In genomic region chr8:47482354-47483071, GRCm38 (mm10) we compare ENCODE assay signal across 12 mouse cellular contexts. TPM values are rescaled to one million over a fixed set of nuclear protein-coding genes. Genes with fewer than 3 reads are reported as not detected.
DNase-seq lines count a peak whose midpoint lies in the region; ATAC-seq and TF ChIP-seq lines count a peak whose summit lies in the region.
"Had no signal": no experiment of that assay in that cellular context is flagged by ENCODE, and none has a peak within 500 bp of the region (broad histone marks: within the 10 kb centered on the region; RNA-seq: fewer than 3 reads in every experiment).

No protein-coding gene starts in this region.

- no peak overlapping the region for H3K9ac ChIP-seq in forebrain, embryonic 11.5 days (ENCODE audit: low read length)
- H3K9ac ChIP-seq in forebrain, embryonic 13.5 days, result no peak overlapping the region
- no peak overlapping the region for H3K9ac ChIP-seq in kidney, postnatal 0 days (ENCODE audit: low read depth, low read length)
- H3K9ac ChIP-seq: neural tube, embryonic 12.5 days had no signal

- no peak for ATAC-seq in forebrain, embryonic 11.5 days (replicated peaks; ENCODE audit: low FRiP score)
- no peak for ATAC-seq in forebrain, embryonic 13.5 days
- peak; percentile 84 for ATAC-seq in kidney, postnatal 0 days (replicated peaks; ENCODE audit: low FRiP score, low read depth)

- H3K9me3 ChIP-seq in forebrain, embryonic 11.5 days (ENCODE audit: control insufficient read depth, low read length), result no peaks in the 10 kb centered on the region; the same call in 1 of the 2 replicates
- peaks cover 3% of the 10 kb centered on the region; the same call in 1 of the 2 replicates for H3K9me3 ChIP-seq in forebrain, embryonic 13.5 days (replicated peaks)
- no peaks in the 10 kb centered on the region; the same call in 1 of the 2 replicates for H3K9me3 ChIP-seq in kidney, postnatal 0 days (replicated peaks; ENCODE audit: low read length)

- H3K4me1 ChIP-seq in forebrain, embryonic 11.5 days (replicated peaks; ENCODE audit: control insufficient read depth, insufficient read depth, low read length), result peaks cover 3% of the 10 kb centered on the region; the same call in 1 of the 2 replicates
- H3K4me1 ChIP-seq in forebrain, embryonic 13.5 days, result no peaks in the 10 kb centered on the region
- H3K4me1 ChIP-seq in kidney, postnatal 0 days (replicated peaks; ENCODE audit: insufficient read depth, low read length), result no peaks in the 10 kb centered on the region
- H3K4me1 ChIP-seq: neural tube, embryonic 12.5 days had no signal

- peaks cover 2% of the 10 kb centered on the region; the same call in 1 of the 2 replicates for H3K36me3 ChIP-seq in forebrain, embryonic 11.5 days (ENCODE audit: control insufficient read depth, insufficient read depth, low read length)
- peaks cover 4% of the 10 kb centered on the region for H3K36me3 ChIP-seq in forebrain, embryonic 13.5 days (ENCODE audit: poor library complexity, severe bottlenecking)
- peaks cover 4% of the 10 kb centered on the region; the same call in 1 of the 2 replicates for H3K36me3 ChIP-seq in kidney, postnatal 0 days (ENCODE audit: insufficient read depth, low read length)

- peak; percentile 41 for DNase-seq in forebrain, embryonic 11.5 days (ENCODE audit: low spot score)
- peak; percentile 20 for DNase-seq in ovary, postnatal 14 days (ENCODE audit: low spot score)
- DNase-seq in ovary, postnatal 10 days (ENCODE audit: low spot score), result no peak
- peak; percentile 31 for DNase-seq in kidney, postnatal 0 days (ENCODE audit: low spot score)
- DNase-seq in right cerebral cortex, postnatal 4 days, result no peak
- no peak for DNase-seq in cerebellum, adult 11 months
- no peak for DNase-seq in cerebellum, adult 8-10 months
- DNase-seq: liver had no signal

- H3K27me3 ChIP-seq in forebrain, embryonic 11.5 days (ENCODE audit: control insufficient read depth, insufficient read depth, low read length), result no peaks in the 10 kb centered on the region
- H3K27me3 ChIP-seq in forebrain, embryonic 13.5 days, result no peaks in the 10 kb centered on the region
- no peaks in the 10 kb centered on the region for H3K27me3 ChIP-seq in kidney, postnatal 0 days (ENCODE audit: insufficient read depth, low read length)
- H3K27me3 ChIP-seq: neural tube, embryonic 12.5 days had no signal

- H3K4me2 ChIP-seq in forebrain, embryonic 11.5 days (ENCODE audit: low read depth, low read length, severe bottlenecking), result no peak overlapping the region
- H3K4me2 ChIP-seq in forebrain, embryonic 13.5 days, result no peak overlapping the region
- peak overlapping the region; percentile 30 for H3K4me2 ChIP-seq in kidney, postnatal 0 days (ENCODE audit: low read length)
- H3K4me2 ChIP-seq: heart, embryonic 11.5 days; neural tube, embryonic 12.5 days had no signal

- 56% methylated on average over 12 of the region's 12 CpGs for WGBS in forebrain, embryonic 11.5 days
- WGBS in forebrain, embryonic 13.5 days, result 46% methylated on average over 12 of the region's 12 CpGs
- 60% methylated on average over 12 of the region's 12 CpGs for whole genome bisulfite sequencing in kidney, postnatal 0 days

- no peak for TF ChIP-seq CTCF in kidney, postnatal 0 days (IDR thresholded peaks at IDR 0.05; ENCODE audit: low read depth)

- H3K27ac ChIP-seq in forebrain, embryonic 11.5 days (ENCODE audit: low read depth, low read length), result no peak overlapping the region
- no peak overlapping the region for H3K27ac ChIP-seq in forebrain, embryonic 13.5 days
- H3K27ac ChIP-seq in kidney, postnatal 0 days, result peak overlapping the region; percentile 57
- H3K27ac ChIP-seq: left cerebral cortex, adult 2 months; neural tube, embryonic 12.5 days had no signal

- no peak overlapping the region for H3K4me3 ChIP-seq in forebrain, embryonic 11.5 days (ENCODE audit: low read depth, low read length)
- no peak overlapping the region for H3K4me3 ChIP-seq in forebrain, embryonic 13.5 days
- no peak overlapping the region for H3K4me3 ChIP-seq in kidney, postnatal 0 days (replicated peaks; ENCODE audit: low read depth, low read length)
- H3K4me3 ChIP-seq: left cerebral cortex, adult 2 months; neural tube, embryonic 12.5 days had no signal

RNA-seq across cellular contexts. Expression of gene Stox2, which starts 36.4 kb away (rescaled TPM):
- 34.6 and 39.3 TPM in 2 replicates for polyA plus RNA-seq in forebrain, embryonic 11.5 days (2014; fragmentation: Nextera tagmentation; extraction: Ambion mirVana)
- 46.7 and 47.0 TPM in 2 replicates for polyA plus RNA-seq in forebrain, embryonic 13.5 days (2015; fragmentation: Nextera tagmentation; extraction: Ambion mirVana)
- polyA plus RNA-seq in kidney, postnatal 0 days (2015; fragmentation: Nextera tagmentation; extraction: Ambion mirVana), result 8.8 and 10.4 TPM in 2 replicates

RNA-seq across cellular contexts. Expression of gene Trappc11, which starts 50.8 kb away (rescaled TPM):
- 44.2 and 45.7 TPM in 2 replicates for polyA plus RNA-seq in forebrain, embryonic 11.5 days (2014; fragmentation: Nextera tagmentation; extraction: Ambion mirVana)
- polyA plus RNA-seq in forebrain, embryonic 13.5 days (2015; fragmentation: Nextera tagmentation; extraction: Ambion mirVana), result 34.4 and 40.1 TPM in 2 replicates
- 25.5 and 26.3 TPM in 2 replicates for polyA plus RNA-seq in kidney, postnatal 0 days (2015; fragmentation: Nextera tagmentation; extraction: Ambion mirVana)

RNA-seq across cellular contexts. Expression of gene Rwdd4a, which starts 51.0 kb away (rescaled TPM):
- polyA plus RNA-seq in forebrain, embryonic 11.5 days (2014; fragmentation: Nextera tagmentation; extraction: Ambion mirVana), result 49.9 and 56.1 TPM in 2 replicates
- polyA plus RNA-seq in forebrain, embryonic 13.5 days (2015; fragmentation: Nextera tagmentation; extraction: Ambion mirVana), result 45.0 and 45.3 TPM in 2 replicates
- 50.7 and 58.2 TPM in 2 replicates for polyA plus RNA-seq in kidney, postnatal 0 days (2015; fragmentation: Nextera tagmentation; extraction: Ambion mirVana)

Comparison
In these comparisons a context has a peak if more than half of its experiments do, and no peak if none do; other contexts are left out.
1. DNase-seq: peak in forebrain, embryonic 11.5 days (single experiment), ovary, postnatal 14 days (single experiment) and kidney, postnatal 0 days (single experiment); none in ovary, postnatal 10 days (single experiment), right cerebral cortex, postnatal 4 days (single experiment), cerebellum, adult 11 months (single experiment) and cerebellum, adult 8-10 months (single experiment).